Mouse (Mus musculus) embryonic fibroblast, embryonic 13.5 days (primary cell): ENCODE measurements around the gene Kcnip4.

ENCODE experiments used
- CTCF ChIP-seq: IDR thresholded peaks from 2 replicates; pipeline ENCODE4 v1.5.1; 2011; ENCODE audit warnings: mild to moderate bottlenecking, control low read depth, low read length, moderate library complexity, borderline replicate concordance; ENCODE audit not compliant: insufficient read depth
- POLR2A ChIP-seq: IDR thresholded peaks from 2 replicates; pipeline ENCODE4 v1.6.1; 2011; ENCODE audit warnings: low read depth, mild to moderate bottlenecking, control low read depth, low read length, moderate library complexity

DNA sequence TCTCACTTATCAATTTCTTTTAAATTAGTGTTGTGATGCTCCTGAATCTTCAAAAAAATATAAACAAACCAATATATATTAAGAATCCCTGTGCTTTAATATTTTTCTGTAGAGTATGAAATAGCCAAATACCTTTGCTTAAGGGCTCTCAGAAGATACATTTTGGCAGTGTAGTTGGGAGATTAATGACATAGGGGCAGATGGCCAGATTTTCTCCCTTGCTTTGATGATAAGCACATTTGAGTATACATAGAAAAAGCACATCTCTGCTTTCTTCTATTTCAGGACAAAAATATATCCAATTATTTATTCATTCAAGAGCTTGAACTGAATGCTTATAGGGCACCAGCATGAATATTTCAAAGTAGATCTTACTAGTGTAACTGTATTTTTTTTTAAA is 465.8 kb downstream of the Kcnip4 start:
- TF ChIP-seq POLR2A (no peak), CTCF (no peak)
